Mouse (Mus musculus) megakaryocyte, adult 5-6 weeks (primary cell): ENCODE results near the gene Galntl5. TPM values are rescaled to one million over a fixed set of nuclear protein-coding genes. Genes with fewer than 3 reads are reported as not detected.
"Not testable (repeated sequence)": the region's sequence is repeated elsewhere in the genome, so short reads cannot be mapped to it uniquely, and the experiment has no call there.

Source experiments
- ATAC-seq: 2 replicates; pipeline ENCODE4 v1.8.0; 2016; ENCODE audit warnings: mild to moderate bottlenecking, inconsistent platforms; ENCODE audit not compliant: poor library complexity, severe bottlenecking
- total RNA-seq, 2 experiments: library from RNA; stranded (forward) in 1 of 2; stranded (reverse) in 1 of 2; fragments of 153-499, 151-499 nt in 1 of 2; fragments of 221-1000, 200-1000 nt in 1 of 2; gene quantifications; 2 replicates each; pipeline versions ENCODE4 v1.2.3 to v1.2.4; 2015 to 2017

The Galntl5 gene
- total RNA-seq (2015) (not detected in 2 replicates), total RNA-seq (2017) (not detected in 2 replicates)

DNA sequence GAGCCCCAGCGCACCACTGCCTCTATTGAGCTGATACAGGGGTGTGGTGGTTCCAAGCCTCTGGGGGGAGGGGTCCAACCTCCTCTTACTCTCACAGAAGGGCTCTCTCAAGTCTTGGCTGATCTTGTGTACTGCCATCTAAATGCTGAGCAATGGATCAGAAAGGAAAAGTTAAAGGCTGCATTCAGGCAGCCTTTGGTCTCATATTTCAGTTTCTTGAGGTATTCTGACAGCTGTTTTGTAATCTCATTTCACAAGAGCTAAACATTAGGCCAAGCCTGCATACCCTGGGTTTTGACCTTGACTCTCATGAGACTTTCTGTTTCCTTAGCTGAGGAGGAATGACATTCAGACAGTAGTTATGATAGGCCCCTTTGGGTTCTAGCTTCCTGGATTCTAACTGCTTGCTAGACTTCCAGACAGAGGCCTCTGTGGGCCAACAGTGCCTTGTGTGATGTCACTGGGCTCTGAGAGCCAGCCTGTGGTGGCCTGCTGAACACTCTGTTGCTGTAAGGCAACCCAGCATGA lies at the start of gene Galntl5:
Gene Galntl5 (plus strand): TSS at position 457 of the 528 bp plus-strand sequence.
- ATAC-seq: peak; percentile 61

DNA sequence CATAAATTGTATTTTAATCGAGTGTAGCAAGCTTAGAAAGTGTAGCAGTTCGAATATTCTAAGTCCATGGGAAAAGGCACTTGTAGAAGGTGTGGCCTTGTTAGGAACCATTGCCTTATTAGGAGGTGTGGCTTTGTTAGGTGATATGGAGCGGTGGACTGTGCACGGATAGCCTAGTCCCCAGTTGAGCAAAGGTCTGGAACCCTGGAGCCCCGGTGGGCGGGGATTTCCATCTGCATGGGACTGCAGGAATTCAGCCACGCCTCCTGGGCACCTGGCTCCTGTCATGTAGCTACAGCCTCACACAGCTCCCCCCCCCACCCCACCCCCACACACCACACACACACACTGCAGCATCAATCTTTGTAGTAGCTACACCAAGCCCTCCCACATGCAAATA lies 34.6 kb upstream of the Galntl5 start:
- no peak for ATAC-seq

DNA sequence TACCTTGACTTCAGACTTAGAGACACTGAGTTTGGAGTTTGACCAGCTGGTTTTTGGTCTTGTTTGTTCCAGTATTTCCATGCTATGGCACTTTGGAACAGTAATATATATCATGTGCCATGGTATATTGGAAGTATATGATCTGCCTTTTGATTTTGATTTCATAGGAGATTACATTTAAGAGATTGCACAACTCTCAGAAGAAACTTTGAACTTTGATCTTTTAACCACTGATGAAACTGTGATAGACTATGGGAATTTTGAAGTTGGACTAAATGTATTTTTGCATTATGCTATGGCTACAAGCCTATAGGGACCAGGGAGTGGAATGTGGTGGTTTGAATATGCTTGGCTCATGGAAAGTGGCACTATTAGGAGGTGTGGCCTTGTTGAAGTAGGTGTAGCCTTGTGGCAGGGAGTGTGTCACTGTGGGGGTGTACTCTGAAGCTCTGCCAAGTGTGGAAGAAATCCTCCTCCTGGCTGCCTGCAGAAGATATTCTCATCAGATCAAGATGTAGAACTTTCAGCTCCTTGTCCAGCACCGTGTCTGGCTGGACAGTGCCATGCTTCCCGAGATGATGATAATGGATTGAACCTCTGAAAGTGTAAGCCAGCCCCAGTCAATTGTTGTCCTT lies 31.8 kb upstream of the Galntl5 start:
- ATAC-seq: no peak

DNA sequence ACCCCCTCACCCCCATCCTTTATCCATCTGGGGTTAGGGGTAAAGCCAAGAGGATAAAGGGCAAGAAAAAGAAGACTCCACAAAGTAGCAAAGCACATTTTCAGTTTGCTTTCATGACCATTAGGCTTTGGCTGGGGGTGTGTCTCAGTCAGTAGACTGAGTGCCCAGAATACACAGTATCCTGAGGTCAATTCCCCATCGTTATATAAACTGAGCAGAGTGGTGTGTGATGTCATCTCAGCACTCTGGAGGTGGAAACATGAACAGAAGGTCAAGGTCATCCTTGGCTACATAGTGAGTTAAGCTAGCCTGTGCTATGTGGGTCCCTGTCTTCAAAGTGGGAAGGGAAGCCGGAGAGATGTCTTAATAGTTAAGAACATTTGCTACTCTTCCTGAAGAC lies 27.8 kb upstream of the Galntl5 start:
- no peak for ATAC-seq

DNA sequence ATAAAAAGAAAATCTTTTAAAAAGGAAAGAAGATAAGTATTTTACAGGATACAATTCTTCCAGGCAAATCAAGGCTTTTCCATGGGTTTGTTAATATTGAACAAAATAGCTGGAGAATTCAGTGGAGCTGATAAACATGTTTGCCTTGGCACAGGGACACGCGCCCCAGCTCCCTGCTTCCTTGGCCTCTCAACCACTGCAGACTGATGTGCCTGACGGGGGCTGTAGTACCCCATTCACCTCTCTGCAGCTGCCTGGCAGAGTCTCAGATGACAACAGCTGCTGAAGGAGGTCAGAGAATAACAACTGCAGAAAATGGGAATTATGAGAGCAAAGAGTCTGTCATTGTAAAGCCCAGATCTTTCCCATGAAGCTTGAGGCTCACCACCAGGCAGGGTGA lies 27.3 kb upstream of the Galntl5 start:
- ATAC-seq: no peak

DNA sequence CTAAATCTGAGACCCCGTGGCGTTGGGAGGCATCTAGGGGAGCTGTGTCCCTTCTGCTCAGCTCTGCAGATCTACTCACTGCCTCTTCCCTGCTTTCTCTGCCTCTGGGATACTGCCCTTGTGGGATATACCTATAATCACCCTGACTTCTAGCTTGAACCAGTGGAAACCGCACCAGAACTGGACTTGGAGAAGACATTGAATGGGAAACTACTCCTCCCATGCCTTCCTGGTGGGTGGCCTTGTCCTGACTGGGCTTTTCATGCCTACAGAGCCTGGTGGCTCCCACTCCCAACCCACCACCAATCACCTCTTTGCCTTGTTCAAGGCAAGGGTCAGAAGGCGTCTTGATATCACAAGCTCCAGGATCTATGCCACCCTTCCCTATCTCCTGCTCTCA lies 26.4 kb upstream of the Galntl5 start:
- ATAC-seq: no peak

DNA sequence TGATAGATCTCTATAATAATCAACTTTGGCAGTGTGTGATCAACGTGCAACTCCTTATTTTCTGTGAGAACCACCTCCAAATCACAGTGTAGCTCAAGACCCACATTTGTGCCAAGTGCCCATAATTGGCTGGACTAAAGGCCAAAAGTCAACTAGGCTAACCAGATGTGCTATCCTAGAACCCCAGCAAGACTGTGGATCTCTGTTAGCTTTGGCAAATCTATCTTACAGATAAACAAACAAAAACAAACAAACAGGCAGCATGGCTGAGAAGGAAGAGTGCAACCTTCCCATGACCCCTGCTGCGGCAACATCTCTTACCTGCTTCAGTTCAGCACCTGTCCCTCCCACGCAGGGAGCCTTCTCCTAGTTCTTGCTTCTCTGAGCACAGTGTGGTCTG lies 25.9 kb upstream of the Galntl5 start:
- no peak for ATAC-seq

DNA sequence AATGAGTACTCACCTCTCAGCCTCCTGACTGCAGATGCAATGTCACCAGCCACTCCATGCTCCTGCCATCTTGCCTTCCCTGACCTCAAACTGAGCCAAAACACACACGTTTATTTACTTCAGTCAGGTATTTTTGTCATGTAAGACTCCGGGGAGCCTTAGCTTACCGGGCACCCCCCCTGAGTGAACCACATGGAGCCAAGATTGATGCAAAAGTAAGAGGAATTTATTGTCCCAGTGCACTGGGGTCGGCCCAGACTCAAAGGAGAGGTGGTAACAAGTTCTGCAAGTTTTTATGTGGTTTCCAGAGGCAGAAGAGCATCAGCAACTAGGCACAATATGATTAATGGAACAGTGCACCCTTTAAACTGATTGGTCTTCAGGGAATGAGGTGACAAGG lies 24.1 kb upstream of the Galntl5 start:
- no peak for ATAC-seq

DNA sequence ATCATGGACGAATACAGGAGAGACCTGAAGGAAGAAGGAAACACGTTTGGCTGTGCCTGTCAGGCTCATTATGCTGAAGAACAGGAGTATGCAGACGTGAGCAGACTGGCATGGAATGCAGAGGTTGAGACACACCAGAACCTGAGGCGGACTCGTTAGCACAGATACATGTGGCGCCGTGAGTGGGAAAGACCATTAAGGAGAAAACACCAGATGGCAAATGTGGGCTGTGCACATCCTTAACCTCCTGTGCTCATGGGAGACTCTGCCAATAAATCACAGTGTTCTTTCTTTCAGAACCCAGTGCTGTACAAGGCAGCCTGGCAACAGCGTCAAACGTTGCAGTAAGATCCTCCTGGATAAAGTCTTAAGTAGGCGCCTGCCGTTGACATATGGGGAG lies 20.7 kb upstream of the Galntl5 start:
- no peak for ATAC-seq

DNA sequence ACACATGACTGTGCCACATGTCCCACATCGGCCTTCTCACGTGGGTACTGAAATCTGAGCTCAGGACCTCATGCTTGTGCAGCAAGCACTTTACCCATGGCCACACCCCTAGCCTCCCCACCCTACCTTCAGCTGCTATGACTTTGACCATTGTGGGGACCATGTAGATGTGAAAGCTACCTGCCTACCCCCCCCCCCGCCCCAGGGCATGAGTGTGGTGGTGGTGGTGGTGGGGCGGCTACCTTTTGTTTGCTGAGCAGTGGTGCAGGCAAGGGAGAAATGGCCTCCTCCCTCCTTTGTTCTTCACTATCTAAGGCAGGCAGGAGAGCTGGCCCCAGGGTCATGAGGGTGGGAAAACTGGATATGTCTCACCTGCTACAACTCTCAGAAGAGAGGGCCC lies 18.3 kb upstream of the Galntl5 start:
- no peak for ATAC-seq

DNA sequence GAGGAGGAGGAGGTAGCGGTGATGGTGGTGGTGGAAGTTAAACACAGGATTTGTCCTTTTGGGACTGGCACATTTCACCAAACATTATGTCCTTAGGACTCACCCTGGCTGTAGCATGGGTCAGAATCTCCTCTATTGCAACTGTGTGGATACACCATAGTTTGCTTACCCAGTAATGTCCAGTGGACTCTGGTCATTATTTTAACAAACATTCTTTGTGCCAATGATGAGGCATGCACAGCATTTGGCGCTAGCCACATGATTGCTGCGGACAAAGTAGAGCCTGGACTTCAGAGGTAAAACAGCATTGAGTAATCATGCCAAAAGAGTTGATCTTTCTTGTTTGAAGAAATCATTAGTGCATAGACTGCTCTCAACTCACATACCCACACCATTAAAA lies 17.3 kb upstream of the Galntl5 start:
- ATAC-seq: no peak

DNA sequence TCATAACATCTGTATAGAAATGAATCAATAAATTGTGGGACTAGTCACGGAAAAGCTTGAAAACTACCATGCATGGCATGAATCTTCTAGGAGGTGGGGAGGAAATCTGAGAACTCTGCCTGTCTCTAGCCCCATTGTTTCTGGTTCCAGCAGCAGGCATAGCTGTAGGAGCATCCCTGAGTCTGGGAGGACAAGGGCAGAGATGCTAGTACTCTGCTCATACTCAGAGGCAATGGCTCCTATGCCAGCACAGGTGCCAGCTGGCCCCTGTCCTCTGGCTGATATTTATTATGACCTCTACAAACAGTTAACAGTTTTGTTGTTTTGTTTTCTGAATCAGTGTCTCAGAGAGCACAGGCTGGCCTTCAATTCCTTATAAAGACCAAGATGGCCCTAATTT lies 16.9 kb upstream of the Galntl5 start:
- ATAC-seq: no peak

DNA sequence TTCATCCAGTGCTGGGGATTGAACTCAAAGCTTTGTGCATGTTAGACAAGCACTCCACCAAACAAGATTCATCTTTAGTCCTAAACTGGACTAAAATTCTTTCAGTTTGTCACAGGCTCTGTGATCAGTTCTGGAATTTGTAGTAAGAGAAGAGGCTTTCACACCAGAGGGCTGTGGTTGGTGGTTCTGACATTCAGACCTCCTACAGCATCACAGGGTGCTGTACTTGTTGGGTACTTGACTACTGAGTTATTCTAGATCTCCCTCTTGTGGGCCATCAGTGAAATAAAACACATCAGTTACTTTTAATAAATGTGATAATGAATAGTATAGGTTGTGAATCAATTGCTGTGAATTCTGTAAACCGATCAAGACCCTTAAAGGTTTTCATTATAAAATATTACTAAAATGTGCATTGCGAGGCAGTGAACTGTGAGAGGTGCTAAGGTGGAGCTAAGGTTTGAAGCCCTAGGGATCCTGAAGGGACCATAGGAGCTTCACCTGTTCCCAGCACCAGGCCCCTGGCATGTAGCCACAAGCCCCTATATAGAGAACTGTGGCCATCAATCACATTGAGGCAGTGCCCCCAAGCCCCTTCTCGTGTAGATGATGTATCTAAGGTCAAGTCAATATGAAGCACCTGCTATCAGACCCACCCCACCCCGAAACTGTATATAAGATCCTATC lies 16.0 kb upstream of the Galntl5 start:
- ATAC-seq: no peak

DNA sequence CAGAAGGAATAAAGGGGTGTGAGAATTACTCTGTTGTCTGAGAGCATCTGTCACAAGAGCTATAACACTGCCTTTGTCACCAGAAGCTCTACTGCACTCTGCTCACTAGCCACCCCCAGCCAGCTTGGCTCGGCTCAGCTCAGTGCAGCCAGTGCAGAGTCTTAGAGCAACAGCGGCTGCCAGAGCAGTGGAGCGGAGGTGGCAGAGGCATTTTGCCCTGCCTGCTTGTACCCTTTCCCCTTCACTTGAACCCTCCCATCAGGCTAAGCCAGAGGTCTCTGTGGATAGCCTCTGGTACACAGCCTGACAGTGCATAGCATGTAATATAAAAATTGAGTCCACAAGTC lies 15.5 kb upstream of the Galntl5 start:
- ATAC-seq: no peak

DNA sequence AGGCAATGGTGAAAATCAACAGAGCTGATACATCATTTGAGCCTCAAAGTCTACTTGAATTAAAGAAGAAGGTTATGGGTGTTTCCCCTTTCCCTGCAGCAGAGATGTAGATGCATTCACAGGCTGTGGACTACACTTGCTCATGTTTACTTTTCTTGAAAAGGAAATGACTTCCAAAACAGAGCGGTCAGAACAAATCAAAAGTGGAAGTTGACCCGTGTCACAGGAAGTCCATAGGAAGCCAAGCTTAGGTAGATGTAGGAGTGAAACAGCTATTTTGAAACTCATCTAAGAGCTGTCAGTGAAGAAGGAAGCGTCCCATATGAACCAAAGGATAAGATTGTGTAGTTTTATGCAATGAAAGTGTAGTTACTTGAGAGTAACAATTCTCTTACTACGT lies 14.6 kb upstream of the Galntl5 start:
- ATAC-seq: peak; percentile 69

DNA sequence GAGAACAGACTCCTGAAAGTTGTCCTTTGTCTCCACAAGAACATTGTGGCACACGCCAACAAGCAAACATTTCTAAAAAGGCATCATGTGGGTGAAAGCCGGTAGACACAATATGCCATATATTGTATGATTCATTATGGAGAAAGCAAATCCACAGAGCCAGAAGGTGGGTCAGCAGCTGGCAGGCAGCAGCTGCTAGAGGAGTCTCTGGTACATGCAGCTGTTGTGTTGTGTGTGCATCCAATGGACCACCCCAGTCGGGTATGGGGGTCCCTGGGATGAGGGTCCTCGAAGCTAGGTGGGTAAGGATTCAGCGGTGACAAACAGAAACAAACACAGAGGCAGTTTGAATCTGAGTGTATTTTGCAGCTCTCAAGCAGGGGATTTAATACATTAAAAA lies 3.3 kb upstream of the Galntl5 start:
- ATAC-seq: not testable (repeated sequence)

DNA sequence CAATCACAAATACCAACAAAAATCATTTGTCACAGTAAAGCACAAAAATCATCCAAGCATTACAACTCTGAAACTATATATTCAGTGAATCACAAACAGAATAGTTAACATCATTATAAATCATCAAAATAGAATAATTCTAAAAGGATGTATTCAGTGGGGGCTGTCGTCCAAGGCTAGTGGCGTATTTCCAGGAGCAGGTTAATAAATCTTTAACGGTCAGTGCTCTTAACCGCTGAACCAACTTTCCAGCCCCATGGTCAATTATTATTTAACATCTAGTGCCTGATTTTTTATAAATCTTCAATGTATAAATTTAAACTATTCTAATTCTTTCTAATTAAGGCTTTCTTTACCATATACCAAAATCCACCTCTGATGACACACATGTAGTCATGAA lies 2.7 kb upstream of the Galntl5 start:
- not testable (repeated sequence) for ATAC-seq

DNA sequence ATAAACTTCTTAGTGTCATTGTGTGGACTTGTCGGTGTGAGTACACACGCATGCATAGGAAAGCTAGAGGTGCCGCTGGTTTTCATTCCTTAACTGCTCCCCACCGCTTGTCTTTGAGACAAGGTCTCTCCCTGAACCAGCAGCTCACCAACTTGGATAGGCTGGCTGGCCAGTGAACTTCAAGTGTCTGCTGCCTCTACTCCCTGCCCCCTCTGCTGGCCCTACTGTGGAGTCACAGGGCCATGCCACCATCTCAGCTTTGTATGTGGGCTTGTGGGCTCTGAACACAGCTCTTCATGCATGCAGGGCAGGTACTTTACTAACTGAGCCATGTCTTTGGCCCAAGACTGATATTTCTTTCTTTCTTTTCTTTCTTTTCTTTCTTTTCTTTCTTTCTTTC lies 2.0 kb upstream of the Galntl5 start:
- ATAC-seq: peak; percentile 63

DNA sequence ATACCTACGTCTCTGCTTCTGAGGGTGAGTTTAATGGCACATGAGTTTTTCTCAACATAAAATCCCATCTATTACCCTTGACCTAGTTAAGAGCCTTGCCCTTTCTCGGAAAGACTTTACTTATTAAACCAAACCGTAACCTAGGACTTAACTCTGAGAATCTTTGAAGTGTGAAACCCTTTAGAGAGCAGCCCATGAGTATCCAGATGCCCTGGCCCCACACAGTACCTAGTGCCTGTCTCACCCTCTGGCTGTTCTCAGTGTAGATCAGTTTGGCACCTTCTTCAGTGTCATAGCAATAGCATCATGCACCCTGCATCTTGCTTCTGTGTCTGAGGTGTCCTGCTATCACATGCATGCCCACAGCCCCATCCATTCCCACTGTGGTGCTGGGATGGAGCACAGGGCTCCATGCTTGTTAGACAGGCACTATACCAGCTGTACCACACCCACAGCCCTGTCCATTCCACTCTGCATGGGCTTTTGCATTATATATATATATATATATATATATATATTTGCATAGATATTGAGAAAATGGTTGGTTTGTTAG lies 1.2 kb upstream of the Galntl5 start:
- no peak for ATAC-seq

DNA sequence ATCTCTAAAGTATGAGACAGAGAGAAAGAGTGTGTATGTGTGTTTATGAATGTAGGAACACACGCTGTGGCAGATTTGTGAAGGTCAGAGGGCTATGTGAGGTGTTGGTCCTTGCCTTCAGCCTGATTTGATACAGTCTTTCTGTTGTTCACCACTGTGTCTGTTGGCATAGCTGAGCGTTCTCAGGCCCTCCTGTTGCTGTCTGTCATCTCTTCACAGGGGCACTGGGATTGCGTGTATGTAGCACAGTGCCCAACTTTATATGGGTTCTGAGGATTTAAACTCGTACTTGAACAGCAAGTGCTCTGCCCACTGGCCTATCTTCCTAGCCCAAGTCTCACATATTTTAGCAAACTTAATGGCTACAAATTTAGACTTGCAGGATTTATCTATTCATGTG lies 2.3 kb downstream of the Galntl5 start:
- no peak for ATAC-seq

DNA sequence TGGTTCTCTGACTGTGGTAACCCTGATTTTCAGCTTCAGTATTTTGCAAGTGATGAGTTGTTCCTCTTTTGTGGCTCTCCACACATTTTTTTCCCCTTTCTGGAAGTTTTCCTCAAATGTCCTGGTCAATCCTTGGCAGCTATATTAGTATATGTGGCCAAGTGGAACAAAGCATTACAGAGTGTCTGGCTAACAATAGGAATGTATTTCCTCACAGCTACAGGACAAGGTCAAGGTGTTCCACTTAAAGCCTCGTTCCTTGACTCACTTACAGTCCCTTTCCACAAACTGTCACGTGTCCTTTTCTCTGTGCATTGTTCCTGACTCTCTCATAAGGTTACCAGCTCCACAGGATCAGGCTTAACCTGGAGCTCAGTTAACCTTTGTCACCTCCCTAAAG lies 3.3 kb downstream of the Galntl5 start:
- no peak for ATAC-seq

DNA sequence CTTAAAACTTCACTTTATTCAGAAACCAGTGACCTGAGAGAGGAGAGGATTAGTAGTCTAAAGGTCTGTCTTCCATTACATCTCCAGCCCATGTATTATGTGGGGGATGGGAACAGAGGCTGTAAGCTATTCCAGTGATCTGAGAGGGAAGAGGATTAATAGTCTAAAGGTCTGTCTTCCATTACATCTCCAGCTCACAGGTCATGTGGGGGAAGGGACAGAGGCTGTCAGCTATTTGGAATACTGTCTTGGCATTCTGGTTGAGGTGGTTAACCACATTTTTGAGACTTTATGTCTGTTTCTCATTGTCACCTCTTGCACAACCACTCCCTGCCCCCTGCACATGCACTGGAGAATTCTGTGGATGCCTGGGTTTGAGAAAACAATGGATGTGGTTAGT lies 6.5 kb downstream of the Galntl5 start:
- ATAC-seq: no peak
